Mouse (Mus musculus) lung, postnatal 36 days (tissue): ENCODE data around the gene Togaram2.

Source experiments
- DNase-seq: peaks from one replicate; pipeline ENCODE4 v3.0.0; 2022; ENCODE audit warnings: mixed read lengths

Togaram2 gene

DNA sequence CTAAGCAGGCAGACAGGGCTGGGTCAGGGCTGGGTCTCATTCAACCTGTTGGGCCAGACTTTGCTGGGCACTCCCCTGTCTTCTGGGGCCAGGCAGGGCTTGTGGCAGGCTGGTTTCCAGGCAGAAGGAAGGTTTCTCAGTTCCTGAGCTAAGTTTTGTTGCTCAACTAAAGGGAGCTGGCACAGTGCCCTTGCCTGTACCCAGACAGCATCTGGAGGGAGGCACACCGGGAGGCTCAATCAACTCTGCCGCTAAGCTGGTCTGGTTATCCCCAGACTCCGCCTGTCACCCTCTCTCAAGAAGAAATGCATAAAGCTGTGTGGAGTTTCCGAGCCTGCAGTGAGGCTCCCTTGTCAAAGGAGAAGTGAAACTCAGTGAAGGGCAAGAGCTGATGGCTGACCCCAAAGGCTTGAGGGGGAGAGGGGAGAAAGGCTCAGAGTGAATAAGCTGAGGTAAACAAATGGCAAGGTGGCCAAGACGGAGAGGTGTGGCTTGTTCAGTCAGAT, 11.1 kb downstream of the Togaram2 start:
- DNase-seq: peak; percentile 72

- peak; percentile 42 for DNase-seq
Measured at GRCm38 (mm10) chr17:71687436-71687835, 14.4 kb downstream of the Togaram2 start.

DNA sequence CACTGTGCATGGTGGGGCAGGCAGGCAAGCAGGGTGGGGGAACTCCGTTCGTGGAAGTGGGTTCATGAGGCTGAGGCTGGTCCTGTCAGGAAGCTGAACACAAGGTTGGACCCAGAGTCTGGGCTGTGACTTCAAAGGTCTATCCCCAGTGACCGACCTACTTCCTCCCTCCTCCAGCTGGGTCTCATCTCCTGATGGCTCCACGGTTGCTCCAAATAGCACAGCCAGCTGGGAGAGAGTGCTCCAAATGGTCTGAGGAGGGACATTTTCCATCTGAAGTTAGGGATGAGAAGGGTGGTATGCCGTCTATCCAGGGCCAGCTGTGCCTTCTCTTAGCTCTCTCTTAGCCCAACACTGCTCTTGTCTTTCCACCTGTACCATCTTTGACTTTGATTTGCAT, 16.8 kb downstream of the Togaram2 start:
- DNase-seq: peak; percentile 83

- peak; percentile 38 for DNase-seq
Measured at GRCm38 (mm10) chr17:71691361-71691875, 18.4 kb downstream of the Togaram2 start.

- DNase-seq: peak; percentile 69
Measured at GRCm38 (mm10) chr17:71693313-71693712, 20.3 kb downstream of the Togaram2 start.

DNA sequence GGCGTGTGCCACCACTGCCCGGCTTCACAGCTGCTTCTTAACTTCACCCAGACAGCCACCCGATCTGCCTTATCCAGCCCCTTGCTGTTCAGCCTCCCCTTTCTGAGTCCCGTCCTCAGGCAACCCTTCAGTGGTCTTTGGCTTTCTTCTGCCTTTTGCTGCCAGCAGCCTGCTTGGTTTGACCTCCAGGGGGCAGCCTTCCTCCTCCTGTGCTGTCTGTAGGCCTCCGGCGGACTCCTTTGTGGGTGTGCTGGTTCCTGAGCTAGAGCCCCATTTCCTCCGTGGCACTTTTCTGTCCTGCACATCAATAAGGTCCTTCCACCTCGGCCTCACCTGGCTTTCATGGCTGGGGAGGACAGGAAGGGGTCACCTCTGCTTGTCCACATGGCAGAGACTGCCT, 20.7 kb downstream of the Togaram2 start:
- peak; percentile 24 for DNase-seq

DNA sequence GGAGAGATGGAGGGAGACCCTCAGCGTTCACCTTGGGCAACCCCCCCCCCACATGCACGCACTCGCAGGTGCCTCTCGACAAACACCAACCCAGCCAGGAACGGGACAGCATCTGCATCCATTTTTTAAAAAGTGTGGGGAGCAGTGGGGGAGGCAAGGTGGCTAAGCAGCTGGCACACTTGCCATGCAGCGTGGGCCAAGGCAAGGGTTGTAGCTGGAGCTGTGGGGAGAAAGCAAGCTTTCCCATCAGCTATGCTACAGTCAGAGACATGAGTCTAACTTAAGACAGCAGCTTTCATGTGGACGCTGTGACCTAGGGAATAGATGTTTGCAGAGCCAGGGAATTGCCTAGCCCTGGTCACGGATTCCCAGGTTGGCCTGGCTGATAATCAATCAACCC, 22.1 kb downstream of the Togaram2 start:
- no peak for DNase-seq

GRCm38 (mm10) chr17:71695716-71696315, 22.8 kb downstream of the Togaram2 start:
- DNase-seq: peak; percentile 24

DNA sequence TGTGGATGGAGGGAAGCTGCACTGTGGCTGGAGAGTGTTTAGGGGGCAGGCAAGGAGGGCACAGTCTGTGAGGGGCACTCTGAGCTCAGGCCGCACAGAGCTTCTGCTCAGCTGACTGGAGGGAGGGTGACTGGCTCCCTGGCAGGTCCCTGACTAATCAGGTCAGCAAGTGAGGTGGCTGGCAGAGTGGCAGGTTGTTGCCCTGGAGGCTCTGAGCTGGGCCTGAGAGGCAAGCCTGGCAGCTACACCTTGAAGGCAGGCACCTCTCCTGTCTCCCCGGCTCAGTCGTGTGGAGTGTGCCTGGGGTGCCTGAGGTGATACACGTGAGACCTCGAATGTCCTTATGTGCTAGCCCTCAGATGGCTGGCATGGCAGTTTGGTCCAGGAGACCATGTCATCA, 23.3 kb downstream of the Togaram2 start:
- DNase-seq: no peak

- peak; percentile 40 for DNase-seq
Measured at GRCm38 (mm10) chr17:71697896-71698618, 25.0 kb downstream of the Togaram2 start.

GRCm38 (mm10) chr17:71698619-71698956, 25.5 kb downstream of the Togaram2 start:
- DNase-seq: no peak

- DNase-seq: no peak
Measured at GRCm38 (mm10) chr17:71705113-71705512, 32.1 kb downstream of the Togaram2 start.

DNA sequence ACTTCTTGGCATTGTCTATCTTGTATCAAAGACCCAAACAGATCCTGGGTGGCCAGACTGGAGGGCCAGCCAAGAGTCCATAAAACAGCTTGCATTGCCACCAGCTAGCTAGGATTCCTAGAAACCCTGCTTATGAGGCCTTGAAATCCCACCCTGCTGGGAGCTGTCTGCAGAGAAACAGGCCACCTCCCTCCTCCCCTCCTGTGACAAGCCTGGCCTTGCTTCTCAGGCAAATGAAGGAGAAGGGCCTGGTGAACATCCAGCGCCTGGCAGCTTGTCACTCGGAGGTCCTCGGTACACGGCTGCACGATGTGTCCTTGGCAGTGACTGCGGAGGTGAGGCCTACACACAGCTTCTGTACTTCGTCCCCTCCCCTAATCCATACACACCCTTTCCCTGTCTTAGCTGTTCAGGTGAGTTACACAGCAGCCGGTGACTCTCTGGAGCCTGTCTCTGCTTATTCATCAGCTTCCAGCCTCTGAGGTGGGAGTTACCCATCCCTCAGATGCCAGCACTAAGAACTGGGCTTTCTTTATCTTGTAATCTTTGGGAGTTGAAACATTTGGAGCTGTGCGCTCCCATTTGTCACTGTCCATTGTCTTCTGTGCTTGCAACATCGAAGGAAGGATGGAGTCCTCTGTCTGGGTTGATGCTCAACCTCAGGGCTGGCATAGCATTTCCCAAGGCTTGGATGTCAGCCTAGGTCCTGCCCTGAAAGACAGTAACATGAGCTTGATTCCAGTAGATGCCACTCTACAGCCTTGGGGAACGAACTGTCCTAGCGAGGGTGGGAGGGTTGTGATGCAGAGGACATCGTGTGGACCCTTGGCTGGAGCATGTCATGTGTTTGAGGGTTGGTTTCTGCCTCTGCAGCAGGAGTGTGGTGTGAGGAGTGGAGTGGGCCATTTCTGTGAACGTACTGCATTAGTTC, 32.8 kb downstream of the Togaram2 start:
- no peak for DNase-seq

GRCm38 (mm10) chr17:71707715-71708114, 34.7 kb downstream of the Togaram2 start:
- DNase-seq: no peak

- peak; percentile 83 for DNase-seq
Measured at GRCm38 (mm10) chr17:71712279-71712678, 39.2 kb downstream of the Togaram2 start.

GRCm38 (mm10) chr17:71715034-71715433, 42.0 kb downstream of the Togaram2 start:
- DNase-seq: no peak

- DNase-seq: no peak
Measured at GRCm38 (mm10) chr17:71717881-71718625, 45.0 kb downstream of the Togaram2 start.

DNA sequence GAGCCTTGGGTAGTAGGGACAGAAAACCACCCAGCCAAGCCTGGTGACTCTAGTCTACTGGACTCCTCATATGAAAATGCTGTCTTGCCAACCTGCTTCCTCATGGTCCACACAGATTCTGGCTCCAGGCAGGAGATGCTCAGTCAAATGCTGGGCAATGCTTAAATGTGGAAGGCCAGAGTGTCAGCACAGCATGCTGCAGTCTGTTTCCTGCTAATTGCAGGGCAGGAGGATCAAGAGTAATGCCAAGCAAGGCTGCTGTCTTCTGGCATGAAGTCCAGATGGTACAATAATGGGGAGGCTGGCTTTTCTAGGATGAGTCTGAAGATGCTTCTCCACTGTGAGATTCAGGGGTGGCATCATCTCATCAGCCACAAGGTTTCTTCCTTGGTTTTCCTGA, 47.4 kb downstream of the Togaram2 start:
- DNase-seq: no peak

DNA sequence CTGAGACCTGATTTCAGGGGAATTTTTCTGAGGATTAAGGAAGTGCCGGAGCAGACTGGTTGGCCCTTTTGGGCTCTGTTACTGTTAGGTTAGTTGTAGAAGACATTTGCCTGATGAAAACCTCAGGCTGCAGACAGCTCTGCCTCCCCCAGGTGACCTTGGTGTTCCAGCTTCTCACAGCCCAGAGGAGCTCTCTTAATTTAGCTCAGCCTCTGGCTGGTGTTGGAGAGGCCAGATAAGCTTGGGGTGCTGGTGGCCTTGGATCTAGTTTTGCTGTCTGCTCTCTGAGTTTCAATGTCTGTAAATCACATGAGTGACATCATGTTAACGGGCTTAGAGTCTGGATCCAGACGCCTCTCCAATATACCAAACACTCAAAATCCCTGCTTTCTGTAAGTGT, 48.0 kb downstream of the Togaram2 start:
- DNase-seq: no peak

- DNase-seq: peak; percentile 92
Measured at GRCm38 (mm10) chr17:71730655-71731054, 57.6 kb downstream of the Togaram2 start.

DNA sequence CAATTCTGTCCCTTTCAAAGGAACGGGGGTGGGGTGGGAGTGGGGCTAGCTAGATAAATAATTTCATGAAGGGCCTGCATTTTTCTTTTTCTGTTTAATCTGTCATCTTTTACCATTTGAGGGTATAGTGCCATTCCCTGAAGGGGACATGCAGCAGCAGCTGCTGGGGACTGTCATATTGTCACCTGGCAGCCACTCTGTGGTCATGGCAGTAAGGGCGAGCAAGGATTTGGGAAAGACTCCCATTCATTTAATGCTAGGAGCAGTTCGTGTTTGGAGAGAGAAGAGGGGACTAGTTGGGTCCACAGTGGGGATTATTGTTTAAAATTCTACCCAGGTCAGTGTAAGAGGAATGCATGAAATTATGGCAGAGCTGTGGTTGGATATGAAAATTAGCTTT, 63.4 kb downstream of the Togaram2 start:
- DNase-seq: no peak

DNA sequence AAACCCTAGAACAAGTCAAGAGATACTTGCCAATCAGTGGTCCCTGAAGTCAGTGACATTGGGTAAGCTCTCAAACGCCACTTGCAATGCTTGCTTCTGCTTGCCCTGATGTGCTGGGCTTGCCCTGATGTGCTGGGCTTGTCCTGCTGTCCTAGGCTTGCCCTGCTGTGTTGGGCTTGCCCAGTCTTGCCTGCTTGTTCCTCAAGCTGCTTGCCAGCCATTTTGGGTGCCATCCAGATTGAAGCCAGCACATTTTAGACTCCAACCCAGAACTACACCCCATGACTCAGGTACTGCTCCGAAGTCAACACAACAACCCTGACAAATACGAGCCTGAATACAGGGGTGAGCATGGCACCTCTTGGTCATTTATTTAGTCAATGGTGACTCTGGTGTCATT, 69.1 kb downstream of the Togaram2 start:
- DNase-seq: no peak
